Mouse (Mus musculus) megakaryocyte, embryonic 14.5 days (primary cell): ENCODE data around the gene Gmds. TPM values are rescaled to one million over a fixed set of nuclear protein-coding genes. Genes with fewer than 3 reads are reported as not detected.
A peak's percentile ranks its signal among the peaks of the same experiment; 100 is the strongest.

Experiments
- H3K27me3 ChIP-seq: replicated peaks from 2 replicates; pipeline ENCODE3; 2012; ENCODE audit warnings: inconsistent platforms
- H3K36me3 ChIP-seq: replicated peaks from 2 replicates; pipeline ENCODE3; 2012; ENCODE audit warnings: low read length, inconsistent platforms, mixed read lengths
- H3K4me1 ChIP-seq: 2 replicates; pipeline ENCODE4 v1.6.1; 2012; ENCODE audit warnings: inconsistent platforms
- H3K4me3 ChIP-seq: replicated peaks from 2 replicates; pipeline ENCODE3; 2012; ENCODE audit warnings: moderate library complexity, mild to moderate bottlenecking, inconsistent platforms
- H3K9me3 ChIP-seq: 2 replicates; pipeline ENCODE4 v1.6.1; 2012; ENCODE audit warnings: inconsistent platforms
- FLI1 ChIP-seq: IDR thresholded peaks from 2 replicates; pipeline ENCODE4 v1.6.1; 2012; ENCODE audit warnings: low read length, inconsistent platforms, mixed read lengths
- GATA1 ChIP-seq: IDR thresholded peaks from 3 replicates; pipeline ENCODE4 v1.6.1; 2012; ENCODE audit warnings: mixed read lengths, low read length, inconsistent platforms, borderline replicate concordance
- polyA plus RNA-seq: library from polyadenylated mRNA; stranded (reverse); fragments of >175 nt; gene quantifications from 2 replicates; pipeline ENCODE4 v1.2.3, GENCODE M21; 2012; ENCODE audit warnings: low replicate concordance; ENCODE audit not compliant: insufficient read depth

Gmds gene
- polyA plus RNA-seq, 1 experiment, result 59.8 TPM

DNA sequence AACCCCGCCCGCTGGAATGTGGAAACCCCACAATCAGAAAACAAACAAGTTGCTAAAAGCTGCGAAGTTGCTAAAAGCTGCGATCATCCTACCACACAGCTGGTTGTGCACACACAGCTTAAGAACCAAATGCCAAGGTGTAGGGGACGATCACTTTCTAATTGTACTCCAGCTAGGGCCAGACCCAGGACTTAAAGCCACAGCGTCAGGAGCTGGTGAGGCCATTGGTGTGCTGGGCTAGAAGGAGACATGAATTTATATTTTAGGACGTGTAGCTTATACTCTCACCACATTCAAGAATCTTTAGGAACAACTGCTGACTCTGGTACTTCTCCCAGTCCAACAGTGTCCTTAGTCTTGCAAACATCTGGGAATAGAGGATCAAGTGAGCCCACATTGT lies 534.0 kb downstream of the Gmds start:
- no peak overlapping the region for H3K4me3 ChIP-seq
- TF ChIP-seq GATA1 (no peak), FLI1 (no peak)
- H3K9me3 ChIP-seq, result no peaks in the 10 kb centered on the region; the same call in 1 of the 2 replicates
- peaks cover 71% of the 10 kb centered on the region for H3K4me1 ChIP-seq
- no peaks in the 10 kb centered on the region for H3K36me3 ChIP-seq
- peaks cover 95% of the 10 kb centered on the region for H3K27me3 ChIP-seq

DNA sequence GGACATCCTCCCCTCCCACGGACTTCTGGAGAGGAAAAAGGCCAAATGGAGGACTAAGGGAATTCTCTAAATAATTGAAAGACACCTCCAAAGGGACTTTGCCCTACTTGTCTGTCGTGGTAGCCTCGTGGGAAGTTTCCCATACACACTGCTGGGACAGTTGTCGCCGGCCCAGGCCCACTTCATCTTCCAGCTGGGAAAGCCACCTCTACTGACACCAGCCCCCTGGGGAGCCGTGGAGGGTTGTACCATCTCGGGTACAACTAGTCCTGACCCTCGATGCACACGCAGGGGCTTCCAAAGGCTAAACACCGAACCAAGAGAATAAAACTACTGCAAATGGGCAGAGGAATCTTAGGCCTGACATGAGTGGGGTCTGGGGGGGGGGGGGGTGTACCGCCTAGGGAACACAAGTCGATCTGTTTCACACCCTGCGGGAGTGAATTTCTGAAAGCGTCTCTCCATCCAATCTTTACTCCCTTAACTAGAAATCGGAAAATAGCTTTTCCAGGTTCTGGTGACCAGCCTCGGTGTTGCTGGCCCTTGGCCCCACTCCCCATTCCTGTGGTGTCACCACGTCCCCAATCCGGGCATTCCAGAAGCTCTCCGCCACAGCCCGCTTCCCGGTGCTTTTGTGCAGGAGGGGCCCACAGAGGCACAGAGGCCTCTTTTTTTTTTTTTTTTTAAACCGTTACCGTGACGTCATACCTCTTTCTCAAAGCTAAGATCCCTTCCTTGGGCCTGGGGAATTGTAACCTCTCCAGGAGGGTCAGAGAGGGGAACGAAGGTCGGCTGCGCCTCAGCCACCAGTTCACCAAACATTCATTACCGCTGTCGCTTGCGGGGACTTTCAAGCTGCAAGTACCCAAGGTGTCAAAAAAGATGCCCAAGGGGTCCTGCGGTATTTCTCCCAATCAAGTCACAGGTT lies 535.1 kb downstream of the Gmds start:
- Histone ChIP-seq H3K4me3 (no peak overlapping the region), H3K4me1 (peaks cover 68% of the 10 kb centered on the region), H3K27me3 (peaks cover 98% of the 10 kb centered on the region), H3K9me3 (no peaks in the 10 kb centered on the region; the same call in 1 of the 2 replicates), H3K36me3 (no peaks in the 10 kb centered on the region)
- no peak for TF ChIP-seq GATA1
- no peak for TF ChIP-seq FLI1

DNA sequence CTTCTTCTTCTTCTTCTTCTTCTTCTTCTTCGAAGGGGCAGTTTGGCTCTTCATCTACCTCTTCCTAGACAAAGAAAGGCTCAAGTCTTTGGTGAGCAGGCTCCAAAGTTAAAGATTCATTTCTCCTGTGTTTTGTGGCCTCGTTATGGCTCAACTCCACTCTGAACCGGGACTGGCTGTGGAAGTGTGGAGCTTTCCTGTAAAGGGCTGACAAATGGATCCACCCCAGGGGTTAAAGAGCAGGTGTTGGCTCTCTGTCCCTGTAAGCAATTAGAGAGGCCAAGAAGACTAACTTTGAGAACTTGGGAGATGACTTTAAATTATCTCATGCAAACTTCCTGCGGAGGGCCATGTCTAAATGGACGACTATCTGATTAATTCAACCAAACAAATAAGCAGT lies 536.1 kb downstream of the Gmds start:
- H3K27me3 ChIP-seq, result peaks cover 98% of the 10 kb centered on the region
- H3K36me3 ChIP-seq, result no peaks in the 10 kb centered on the region
- no peak overlapping the region for H3K4me3 ChIP-seq
- TF ChIP-seq GATA1 (no peak), FLI1 (no peak)
- H3K4me1 ChIP-seq, result peaks cover 63% of the 10 kb centered on the region
- no peaks in the 10 kb centered on the region for H3K9me3 ChIP-seq

DNA sequence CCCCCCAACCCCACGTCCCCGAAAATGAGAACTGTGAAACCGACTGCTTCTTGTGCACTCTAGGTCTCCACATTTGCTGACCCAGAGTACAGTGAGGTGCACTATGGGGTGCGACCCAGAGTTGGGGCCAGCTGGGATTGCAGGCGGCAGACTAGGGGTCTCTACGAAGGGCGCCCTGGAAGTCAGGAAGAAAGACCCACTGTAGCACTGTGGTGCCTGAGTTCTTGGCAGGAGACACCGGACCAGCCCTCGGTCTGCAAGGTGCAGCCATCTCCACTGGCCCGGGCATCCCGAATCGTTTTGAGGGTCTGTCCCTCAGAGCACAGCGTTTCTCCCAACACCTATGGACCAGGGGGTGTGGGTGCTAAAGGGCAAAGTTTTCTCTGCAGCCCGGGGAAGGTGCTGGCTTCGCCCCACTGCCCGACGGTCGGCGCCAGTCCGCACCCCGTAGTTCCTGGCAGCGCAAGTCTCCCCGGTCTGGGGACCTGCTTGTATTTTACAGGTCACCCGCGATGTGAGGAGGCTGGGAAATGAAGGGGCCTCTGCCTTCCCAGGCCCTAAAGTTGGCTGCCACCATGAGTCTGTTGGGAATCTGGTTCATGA lies 536.7 kb downstream of the Gmds start:
- TF ChIP-seq FLI1 (no peak), GATA1 (no peak)
- H3K4me3 ChIP-seq, result peak overlapping the region; percentile 90
- H3K4me1 ChIP-seq, result peaks cover 57% of the 10 kb centered on the region
- H3K9me3 ChIP-seq, result no peaks in the 10 kb centered on the region
- H3K36me3 ChIP-seq, result no peaks in the 10 kb centered on the region
- peaks cover 94% of the 10 kb centered on the region for H3K27me3 ChIP-seq

- Histone ChIP-seq H3K27me3 (peaks cover 93% of the 10 kb centered on the region), H3K4me3 (peak overlapping the region; percentile 90), H3K9me3 (no peaks in the 10 kb centered on the region), H3K4me1 (peaks cover 52% of the 10 kb centered on the region), H3K36me3 (no peaks in the 10 kb centered on the region)
- TF ChIP-seq GATA1 (no peak), FLI1 (no peak)
Measured at GRCm38 (mm10) chr13:31800581-31801576, 537.7 kb downstream of the Gmds start.

DNA sequence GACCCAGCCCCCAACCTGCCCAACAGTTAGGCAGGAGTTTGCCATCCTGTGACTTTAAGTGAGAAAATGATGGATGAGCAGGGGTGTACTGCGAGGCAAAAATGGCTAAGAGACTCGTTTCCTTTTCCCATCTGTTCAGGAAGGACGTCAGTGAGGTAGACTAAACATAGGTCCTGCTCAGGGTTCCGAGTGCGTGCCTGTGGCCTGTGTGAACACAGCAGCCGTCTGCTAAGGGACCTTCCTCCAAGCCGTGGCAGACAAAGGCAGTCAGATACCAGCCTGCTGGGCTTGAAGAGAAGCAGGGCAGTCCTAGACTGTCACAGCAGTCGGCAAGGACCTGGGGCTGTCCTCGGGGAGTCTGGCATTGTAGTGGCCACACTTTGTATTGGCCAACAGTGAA lies 540.5 kb downstream of the Gmds start:
- H3K27me3 ChIP-seq, result peaks cover 89% of the 10 kb centered on the region
- TF ChIP-seq GATA1, result no peak
- TF ChIP-seq FLI1, result no peak
- H3K36me3 ChIP-seq, result no peaks in the 10 kb centered on the region
- no peaks in the 10 kb centered on the region for H3K9me3 ChIP-seq
- no peak overlapping the region for H3K4me3 ChIP-seq
- peaks cover 36% of the 10 kb centered on the region for H3K4me1 ChIP-seq

GRCm38 (mm10) chr13:31797346-31797745 lies 541.2 kb downstream of the Gmds start:
- no peaks in the 10 kb centered on the region for H3K9me3 ChIP-seq
- H3K27me3 ChIP-seq, result peaks cover 82% of the 10 kb centered on the region

DNA sequence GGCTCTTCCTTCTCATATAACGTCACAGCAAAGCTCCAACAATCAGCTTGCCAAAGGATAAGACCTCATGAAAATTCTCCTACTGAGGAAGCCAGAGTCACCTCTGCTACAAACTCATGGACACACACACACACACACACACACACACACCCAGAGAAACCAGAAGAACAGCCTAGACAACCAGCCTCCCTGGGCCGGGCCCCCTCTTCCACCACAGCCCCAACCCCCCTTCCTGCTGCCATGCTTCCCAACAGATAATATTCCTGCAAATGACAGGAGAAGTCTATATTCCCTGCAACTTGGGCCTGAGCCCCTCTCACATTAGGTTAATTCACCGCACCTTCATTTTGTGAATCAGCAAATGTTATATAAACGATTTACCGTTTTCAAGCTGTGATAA lies 545.4 kb downstream of the Gmds start:
- H3K9me3 ChIP-seq, result no peaks in the 10 kb centered on the region
- no peak overlapping the region for H3K4me3 ChIP-seq
- peaks cover 15% of the 10 kb centered on the region for H3K4me1 ChIP-seq
- no peaks in the 10 kb centered on the region for H3K36me3 ChIP-seq
- no peak for TF ChIP-seq FLI1
- no peak for TF ChIP-seq GATA1
- H3K27me3 ChIP-seq, result peaks cover 52% of the 10 kb centered on the region

More at GRCm38 (mm10) chr13:31797346-31797745, 541.2 kb downstream of the Gmds start:
- Histone ChIP-seq H3K4me1 (peaks cover 35% of the 10 kb centered on the region), H3K36me3 (no peaks in the 10 kb centered on the region), H3K4me3 (no peak overlapping the region)
- TF ChIP-seq FLI1, result no peak
- no peak for TF ChIP-seq GATA1

DNA sequence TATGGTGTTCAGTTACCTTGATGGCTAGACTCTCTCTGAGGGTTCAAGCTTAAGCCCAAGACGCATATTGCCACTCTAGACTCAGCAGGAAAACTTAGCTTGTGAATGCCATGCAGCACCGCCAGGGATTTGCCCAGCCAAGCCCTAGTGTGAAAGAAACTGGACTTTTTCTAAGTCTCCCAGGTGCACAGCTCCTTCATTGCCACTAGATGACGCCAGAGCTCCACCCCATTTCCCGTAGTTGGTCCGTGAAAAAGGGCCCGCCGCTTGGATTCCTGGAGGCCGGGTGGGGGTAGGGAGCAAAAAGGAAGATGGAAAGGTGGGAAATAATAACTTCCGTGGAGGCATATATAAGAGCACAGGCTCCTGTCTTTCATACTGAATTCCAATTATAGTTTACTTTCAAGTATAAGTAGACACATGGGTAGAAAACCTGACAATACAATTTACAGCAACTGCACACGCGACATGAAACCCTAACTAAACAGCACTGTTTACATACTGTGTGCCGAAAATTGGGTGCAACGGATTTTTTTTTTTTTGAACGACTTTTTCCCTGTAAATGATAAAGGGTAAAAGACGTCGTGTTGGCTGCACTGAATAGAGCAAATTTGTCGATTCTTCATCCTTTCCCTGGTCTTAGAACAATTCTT lies 545.9 kb downstream of the Gmds start:
- Histone ChIP-seq H3K36me3 (no peaks in the 10 kb centered on the region), H3K27me3 (peaks cover 47% of the 10 kb centered on the region), H3K9me3 (no peaks in the 10 kb centered on the region), H3K4me1 (peaks cover 11% of the 10 kb centered on the region), H3K4me3 (peak overlapping the region; percentile 57)
- TF ChIP-seq GATA1, result no peak
- no peak for TF ChIP-seq FLI1
